Mouse (Mus musculus) olfactory bulb, adult 2 months (tissue): ENCODE measurements around the gene Slc12a8.

Experiments
- CTCF ChIP-seq: fragments of 200-500 bp; IDR thresholded peaks from 2 replicates; pipeline ENCODE4 v1.5.1; 2012; ENCODE audit warnings: low read depth, mild to moderate bottlenecking, low read length, moderate library complexity; ENCODE audit not compliant: insufficient read depth
- POLR2A ChIP-seq: fragments of 200-500 bp; IDR thresholded peaks from 2 replicates; pipeline ENCODE4 v1.6.1; 2012; ENCODE audit warnings: mild to moderate bottlenecking, low read depth, low read length, moderate library complexity; ENCODE audit not compliant: insufficient read depth

DNA sequence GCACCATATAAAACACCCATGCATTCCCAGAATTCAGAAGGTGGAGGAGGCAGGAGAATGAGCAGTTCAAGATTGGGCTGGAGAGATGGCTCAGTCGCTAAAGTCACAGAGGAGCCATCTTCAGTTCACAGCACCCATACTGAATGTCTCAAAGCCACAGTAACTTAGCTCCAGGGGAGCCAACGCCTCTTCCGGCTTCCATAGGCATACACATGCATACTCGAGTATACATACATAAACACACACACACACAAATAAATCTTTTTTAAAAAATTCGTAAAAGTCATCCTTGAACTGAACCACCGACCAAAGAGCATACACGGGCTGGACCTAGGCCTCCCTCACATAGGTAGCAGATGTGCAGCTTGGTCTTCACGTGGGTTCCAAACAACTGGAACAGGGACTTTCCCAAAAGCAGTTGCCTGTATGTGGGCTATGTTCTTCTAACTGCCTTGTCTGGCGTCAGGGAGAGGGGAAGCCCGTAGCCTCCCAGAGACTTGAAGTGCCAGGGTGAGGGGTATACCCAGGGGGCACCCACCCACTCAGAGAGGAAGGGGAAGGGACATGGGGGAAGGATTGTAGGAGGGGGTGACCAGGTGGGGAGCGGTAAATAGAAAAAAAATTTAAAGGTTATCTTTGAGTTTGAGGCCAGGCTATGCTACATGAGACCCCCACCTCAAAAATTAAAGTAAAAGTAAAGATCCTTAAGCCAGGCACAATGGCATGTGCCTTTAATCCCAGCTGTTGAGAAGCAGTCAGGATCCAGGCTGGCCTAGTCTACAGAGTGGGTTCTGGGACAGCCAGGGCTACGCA, 191.7 kb downstream of the Slc12a8 start:
- TF ChIP-seq CTCF = no peak
- TF ChIP-seq POLR2A = no peak
